Mouse (Mus musculus): ENCODE measurements around the gene Rac2. TPM values are rescaled to one million over a fixed set of nuclear protein-coding genes. Genes with fewer than 3 reads are reported as not detected.

Rac2 gene
- polyA plus RNA-seq, 1 experiment, result 552 TPM

- Histone ChIP-seq H3K4me1 (ENCODE audit: control insufficient read depth, insufficient read depth, low read length) (no peaks in the 10 kb centered on the region), H3K27ac (ENCODE audit: insufficient read depth, low read depth, low read length) (no peak overlapping the region), H3K4me3 (ENCODE audit: insufficient read depth, low read length) (no peak overlapping the region)
- TF ChIP-seq POLR2A (IDR thresholded peaks at IDR 0.05; ENCODE audit: borderline replicate concordance, low read depth, low read length), result no peak
- TF ChIP-seq CTCF (IDR thresholded peaks at IDR 0.05; ENCODE audit: low read depth, low read length), result no peak
Measured at GRCm38 (mm10) chr15:78542098-78542766, 30.4 kb downstream of the Rac2 start.

DNA sequence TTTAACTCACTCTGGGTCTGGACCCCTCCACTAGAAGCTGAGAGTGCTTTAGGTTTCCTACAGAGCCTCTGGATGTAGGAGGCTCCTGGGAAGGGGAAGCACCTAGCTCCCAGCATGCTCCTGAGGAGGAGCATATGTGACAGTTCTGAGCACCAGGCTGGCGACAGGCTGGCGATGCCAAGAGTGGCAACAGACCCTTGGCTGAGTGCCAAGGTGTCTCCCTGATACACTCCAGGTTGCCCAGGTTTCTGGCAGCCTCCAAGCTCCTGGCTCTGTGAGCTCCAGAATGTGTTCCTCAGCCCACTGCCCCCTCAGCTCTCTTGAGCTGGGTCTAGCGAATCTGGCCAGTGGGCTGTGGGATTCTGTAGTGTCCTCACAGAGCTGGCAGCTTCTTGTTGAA is 31.0 kb downstream of the Rac2 start:
- Histone ChIP-seq H3K4me1 (ENCODE audit: control insufficient read depth, insufficient read depth, low read length) (no peaks in the 10 kb centered on the region), H3K4me3 (ENCODE audit: insufficient read depth, low read length) (no peak overlapping the region), H3K27ac (ENCODE audit: insufficient read depth, low read depth, low read length) (no peak overlapping the region)
- TF ChIP-seq POLR2A (IDR thresholded peaks at IDR 0.05; ENCODE audit: borderline replicate concordance, low read depth, low read length), result no peak
- no peak for TF ChIP-seq CTCF (IDR thresholded peaks at IDR 0.05; ENCODE audit: low read depth, low read length)

- TF ChIP-seq CTCF (IDR thresholded peaks at IDR 0.05; ENCODE audit: low read depth, low read length) (no peak), POLR2A (IDR thresholded peaks at IDR 0.05; ENCODE audit: borderline replicate concordance, low read depth, low read length) (no peak)
- Histone ChIP-seq H3K4me1 (ENCODE audit: control insufficient read depth, insufficient read depth, low read length) (no peaks in the 10 kb centered on the region), H3K4me3 (ENCODE audit: insufficient read depth, low read length) (no peak overlapping the region), H3K27ac (ENCODE audit: insufficient read depth, low read depth, low read length) (no peak overlapping the region)
Measured at GRCm38 (mm10) chr15:78541036-78541435, 31.5 kb downstream of the Rac2 start.

DNA sequence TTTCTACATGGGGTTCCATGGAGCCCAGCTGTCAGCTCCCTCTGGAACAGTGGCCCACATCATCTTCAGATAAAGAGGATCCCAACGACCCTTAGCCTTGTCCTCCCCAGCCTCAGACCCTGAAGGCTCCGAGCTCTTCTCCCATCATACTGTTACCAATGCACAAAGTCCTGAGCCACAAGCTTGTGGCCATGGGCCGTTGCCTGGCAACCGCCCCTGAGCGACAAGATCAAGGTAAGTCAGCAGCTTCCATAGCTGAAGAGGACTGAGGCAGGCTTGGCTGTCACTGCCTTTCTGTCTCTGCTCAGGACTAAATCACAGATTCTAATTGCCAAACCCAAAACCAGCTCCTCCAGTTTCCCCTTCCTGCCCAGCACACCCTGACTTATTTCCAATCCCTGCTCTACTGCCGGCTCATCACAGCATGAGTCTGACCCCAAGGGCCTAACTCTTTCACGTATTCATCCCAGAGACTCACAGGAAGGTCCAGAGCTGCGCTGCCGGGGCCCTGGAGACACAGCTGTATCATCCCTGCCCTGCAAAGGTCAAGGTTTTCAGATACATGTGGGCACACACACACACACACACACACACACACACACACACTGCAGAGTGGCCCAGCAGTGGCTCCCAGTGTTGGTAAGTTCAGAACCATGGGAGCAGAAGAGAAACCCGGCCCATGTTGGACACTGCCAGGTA is 36.7 kb downstream of the Rac2 start:
- no peak for TF ChIP-seq CTCF (IDR thresholded peaks at IDR 0.05; ENCODE audit: low read depth, low read length)
- TF ChIP-seq POLR2A (IDR thresholded peaks at IDR 0.05; ENCODE audit: borderline replicate concordance, low read depth, low read length), result no peak
- no peaks in the 10 kb centered on the region for H3K4me1 ChIP-seq (ENCODE audit: control insufficient read depth, insufficient read depth, low read length)
- H3K27ac ChIP-seq (ENCODE audit: insufficient read depth, low read depth, low read length), result no peak overlapping the region
- no peak overlapping the region for H3K4me3 ChIP-seq (ENCODE audit: insufficient read depth, low read length)

DNA sequence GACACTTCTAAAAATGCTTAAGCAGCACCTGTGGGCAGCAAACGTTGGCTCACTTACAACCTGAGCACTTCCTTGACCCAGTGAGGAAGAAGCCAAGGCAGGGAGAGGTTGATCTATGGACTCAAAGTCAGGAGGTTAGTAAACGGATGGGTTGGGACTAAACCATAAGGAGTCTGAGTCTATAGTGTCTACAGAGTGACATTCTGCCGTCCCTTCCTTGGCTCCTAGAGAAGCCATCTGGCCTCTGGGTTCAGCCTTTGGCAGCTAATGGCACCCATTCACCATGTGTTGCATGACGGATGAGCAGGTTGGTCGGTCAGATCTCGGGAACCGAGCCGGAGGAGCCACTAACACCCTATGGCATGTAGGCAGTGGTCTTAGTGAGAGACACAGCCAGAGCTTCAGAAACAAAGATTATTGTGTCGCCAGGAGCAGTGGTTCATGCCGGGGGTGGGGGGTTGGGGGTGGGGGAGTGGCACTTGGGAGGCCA is 39.2 kb downstream of the Rac2 start:
- Histone ChIP-seq H3K4me1 (ENCODE audit: control insufficient read depth, insufficient read depth, low read length) (0 out of 2 replicates have a peak, but pooled peaks cover 2% of the 10 kb centered on the region), H3K4me3 (ENCODE audit: insufficient read depth, low read length) (no peak overlapping the region), H3K27ac (ENCODE audit: insufficient read depth, low read depth, low read length) (no peak overlapping the region)
- TF ChIP-seq CTCF (IDR thresholded peaks at IDR 0.05; ENCODE audit: low read depth, low read length) (no peak), POLR2A (IDR thresholded peaks at IDR 0.05; ENCODE audit: borderline replicate concordance, low read depth, low read length) (no peak)

DNA sequence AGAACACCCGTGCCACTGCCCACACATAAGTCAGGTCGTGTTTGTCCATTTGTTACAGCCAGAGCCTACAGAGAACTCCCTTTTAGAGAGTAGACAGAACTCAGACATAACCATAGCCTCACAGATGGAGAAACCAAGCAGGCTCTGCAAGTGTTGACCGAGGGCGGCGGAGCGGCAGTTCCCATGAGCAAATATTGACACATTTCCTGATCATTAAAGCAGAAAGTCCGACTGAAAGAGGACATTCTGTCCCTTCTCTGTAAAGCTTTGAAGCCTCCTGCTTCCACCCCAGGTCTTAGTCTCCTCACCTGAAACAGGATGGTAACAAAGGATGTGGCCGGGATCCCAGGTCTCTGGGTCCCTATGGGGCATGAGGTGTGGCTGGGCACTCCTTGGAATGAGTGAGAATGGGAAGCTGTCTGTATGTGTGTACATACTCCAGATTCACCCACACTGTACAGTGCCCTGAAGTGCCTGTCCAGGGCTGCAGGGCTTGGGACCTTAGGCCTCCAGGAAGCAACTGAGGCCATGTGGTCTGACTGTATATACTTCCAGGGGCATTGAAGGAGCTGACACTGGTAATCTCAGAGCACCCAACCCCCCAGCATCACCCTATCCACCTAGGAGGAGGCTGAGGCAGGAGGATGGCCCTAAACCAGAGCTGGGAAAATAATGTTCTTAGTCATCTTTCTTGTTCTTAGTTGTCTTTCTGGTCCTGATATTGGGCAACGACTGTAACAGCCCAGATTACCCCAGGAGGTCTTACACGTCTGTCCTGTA is 39.8 kb downstream of the Rac2 start:
- TF ChIP-seq CTCF (IDR thresholded peaks at IDR 0.05; ENCODE audit: low read depth, low read length), result no peak
- no peak for TF ChIP-seq POLR2A (IDR thresholded peaks at IDR 0.05; ENCODE audit: borderline replicate concordance, low read depth, low read length)
- H3K4me1 ChIP-seq (ENCODE audit: control insufficient read depth, insufficient read depth, low read length), result 0 out of 2 replicates have a peak, but pooled peaks cover 2% of the 10 kb centered on the region
- H3K4me3 ChIP-seq (ENCODE audit: insufficient read depth, low read length), result no peak overlapping the region
- no peak overlapping the region for H3K27ac ChIP-seq (ENCODE audit: insufficient read depth, low read depth, low read length)

DNA sequence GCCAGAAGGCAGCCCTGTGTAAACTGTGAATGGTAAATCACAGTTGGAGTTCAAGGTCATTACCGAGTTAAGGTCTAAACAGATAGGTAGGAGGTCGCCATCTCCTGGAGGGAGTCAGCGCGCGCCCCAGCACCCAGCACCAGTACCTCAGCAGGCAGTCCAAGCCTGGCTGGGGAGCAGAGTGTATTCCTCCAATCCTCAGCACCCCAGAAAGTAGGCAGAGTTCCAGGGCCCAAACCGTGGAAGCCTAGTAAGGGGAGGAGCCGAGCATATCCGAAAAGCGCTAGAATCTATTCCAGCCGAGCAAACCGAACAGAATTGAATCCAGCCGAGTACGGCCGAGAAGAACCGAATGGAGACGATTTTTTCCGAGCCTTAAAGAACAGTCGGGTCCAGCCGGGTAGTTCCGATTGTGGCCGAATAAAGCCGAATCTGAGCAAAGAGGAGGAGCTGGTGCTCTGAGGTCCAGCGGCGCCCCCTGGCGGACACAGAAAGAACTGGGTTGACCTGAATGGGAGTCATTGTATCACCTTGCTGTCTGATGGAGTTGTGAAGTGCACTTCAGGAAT is 40.6 kb downstream of the Rac2 start:
- Histone ChIP-seq H3K4me1 (ENCODE audit: control insufficient read depth, insufficient read depth, low read length) (0 out of 2 replicates have a peak, but pooled peaks cover 2% of the 10 kb centered on the region), H3K27ac (ENCODE audit: insufficient read depth, low read depth, low read length) (no peak overlapping the region), H3K4me3 (ENCODE audit: insufficient read depth, low read length) (peak overlapping the region; percentile 45)
- TF ChIP-seq POLR2A (IDR thresholded peaks at IDR 0.05; ENCODE audit: borderline replicate concordance, low read depth, low read length) (no peak), CTCF (IDR thresholded peaks at IDR 0.05; ENCODE audit: low read depth, low read length) (peak; percentile 91)

GRCm38 (mm10) chr15:78531451-78531720 is 41.2 kb downstream of the Rac2 start:
- Histone ChIP-seq H3K27ac (ENCODE audit: insufficient read depth, low read depth, low read length) (no peak overlapping the region), H3K4me1 (ENCODE audit: control insufficient read depth, insufficient read depth, low read length) (0 out of 2 replicates have a peak, but pooled peaks cover 2% of the 10 kb centered on the region), H3K4me3 (ENCODE audit: insufficient read depth, low read length) (no peak overlapping the region)
- no peak for TF ChIP-seq POLR2A (IDR thresholded peaks at IDR 0.05; ENCODE audit: borderline replicate concordance, low read depth, low read length)
- TF ChIP-seq CTCF (IDR thresholded peaks at IDR 0.05; ENCODE audit: low read depth, low read length), result no peak

GRCm38 (mm10) chr15:78530671-78531450 is 41.7 kb downstream of the Rac2 start, which contains the start of gene C1qtnf6:
Gene C1qtnf6 (minus strand): TSS chr15:78531416.
- Histone ChIP-seq H3K4me1 (ENCODE audit: control insufficient read depth, insufficient read depth, low read length) (0 out of 2 replicates have a peak, but pooled peaks cover 2% of the 10 kb centered on the region), H3K27ac (ENCODE audit: insufficient read depth, low read depth, low read length) (no peak within 1 kb of the TSS), H3K4me3 (ENCODE audit: insufficient read depth, low read length) (peak within 1 kb of the TSS; percentile 45)
- TF ChIP-seq CTCF (IDR thresholded peaks at IDR 0.05; ENCODE audit: low read depth, low read length) (no peak), POLR2A (IDR thresholded peaks at IDR 0.05; ENCODE audit: borderline replicate concordance, low read depth, low read length) (no peak)

All from bone marrow macrophage, adult 2 months (primary cell).